Comparison of ENCODE assay signal across 17 mouse cellular contexts in the genomic region with DNA sequence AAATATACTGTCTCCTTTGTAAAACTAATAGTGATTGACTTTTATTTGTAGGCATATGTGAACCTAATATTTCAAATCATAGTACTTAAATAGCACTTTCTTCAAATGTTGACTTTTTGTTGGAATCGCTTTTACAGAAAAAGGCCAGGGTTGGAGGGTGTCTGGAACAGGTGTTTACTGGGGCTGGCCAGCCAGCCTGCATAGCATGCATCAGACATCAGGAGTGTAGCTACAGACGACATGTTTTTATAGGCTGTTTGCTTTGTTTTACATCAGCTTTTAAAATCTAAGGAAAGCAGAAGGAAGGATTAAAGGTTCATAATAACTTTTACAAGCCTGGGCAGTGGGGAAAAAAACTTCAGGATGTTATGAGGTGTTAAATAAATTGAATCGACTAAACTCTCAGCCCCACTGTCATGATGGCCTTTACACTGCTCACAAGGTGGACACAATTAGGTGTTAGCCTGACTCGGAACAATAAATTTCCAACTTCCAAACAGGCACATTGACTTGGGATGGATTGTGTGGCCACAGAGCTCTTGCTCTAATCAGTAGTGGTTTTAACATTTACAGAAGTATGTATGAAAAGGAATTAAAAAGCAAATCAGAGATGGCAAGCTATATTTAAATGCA.
"Had no signal": no experiment of that assay in that cellular context is flagged by ENCODE, and none has a peak within 500 bp of the region (broad histone marks: within the 10 kb centered on the region; RNA-seq: fewer than 3 reads in every experiment).

No protein-coding gene starts in this region.

- H3K9me3 ChIP-seq: lung, embryonic 15.5 days; megakaryocyte, embryonic 14.5 days; midbrain, embryonic 13.5 days; midbrain, embryonic 15.5 days; neural tube, embryonic 12.5 days; stomach, embryonic 15.5 days had no signal

- H3K9ac ChIP-seq: lung, embryonic 15.5 days; midbrain, embryonic 13.5 days; midbrain, embryonic 15.5 days; neural tube, embryonic 12.5 days; stomach, embryonic 15.5 days had no signal

- H3K27ac ChIP-seq: lung, embryonic 15.5 days; macrophage; midbrain, embryonic 13.5 days; midbrain, embryonic 15.5 days; neural tube, embryonic 12.5 days; stomach, embryonic 15.5 days; stomach, postnatal 0 days had no signal

- H3K4me3 ChIP-seq: lung, embryonic 15.5 days; megakaryocyte, embryonic 14.5 days; midbrain, embryonic 13.5 days; midbrain, embryonic 15.5 days; neural tube, embryonic 12.5 days; stomach, embryonic 15.5 days had no signal

- ATAC-seq: lung, postnatal 0 days; midbrain, embryonic 13.5 days; midbrain, embryonic 15.5 days had no signal

- DNase-seq: lung, adult 2 months; lung, postnatal 14 days; lung, postnatal 36 days; right cerebral cortex, postnatal 14 days; thymus, adult 2 months; thymus, postnatal 25 days; thymus, postnatal 4 days had no signal

- H3K27me3 ChIP-seq: lung, embryonic 15.5 days; megakaryocyte, embryonic 14.5 days; midbrain, embryonic 13.5 days; midbrain, embryonic 15.5 days; neural tube, embryonic 12.5 days; stomach, embryonic 15.5 days had no signal

- H3K4me1 ChIP-seq: lung, embryonic 15.5 days; midbrain, embryonic 13.5 days; midbrain, embryonic 15.5 days; neural tube, embryonic 12.5 days; stomach, embryonic 15.5 days had no signal

- H3K36me3 ChIP-seq: lung, embryonic 15.5 days; midbrain, embryonic 13.5 days; midbrain, embryonic 15.5 days; neural tube, embryonic 12.5 days; stomach, embryonic 15.5 days had no signal

- H3K4me2 ChIP-seq: lung, embryonic 15.5 days; midbrain, embryonic 11.5 days; midbrain, embryonic 13.5 days; midbrain, embryonic 15.5 days; neural tube, embryonic 12.5 days; stomach, embryonic 15.5 days had no signal
